Mouse (Mus musculus): Measurements from ENCODE around the gene Aig1. TPM values are rescaled to one million over a fixed set of nuclear protein-coding genes. Genes with fewer than 3 reads are reported as not detected.
A peak's percentile ranks its signal among the peaks of the same experiment; 100 is the strongest.

Gene Aig1
- polyA plus RNA-seq, 2 experiments: 6.6 to 14.3 TPM

GRCm38 (mm10) chr10:13689841-13690590 is 178.8 kb downstream of the Aig1 start:
- no peak for DNase-seq (ENCODE audit: low read depth in 3 of 3, low spot score in 3 of 3)
- no peak overlapping the region for H3K27ac ChIP-seq
- no peak for TF ChIP-seq EP300 (IDR thresholded peaks at IDR 0.05; ENCODE audit: low read depth)
- no peak for TF ChIP-seq CTCF (IDR thresholded peaks at IDR 0.05; ENCODE audit: low read depth)
- H3K4me2 ChIP-seq (ENCODE audit: low read depth): no peak overlapping the region
- no peak overlapping the region for H3K9ac ChIP-seq (replicated peaks)
- peaks cover 0 to 11% of the 10 kb centered on the region in 2 experiments; a peak in 2 of 4 replicates for H3K4me1 ChIP-seq (replicated peaks; ENCODE audit: control insufficient read depth in 2 of 2, insufficient read depth in 2 of 2, low read length in 1 of 2)
- ATAC-seq (ENCODE audit: insufficient read depth): no peak
- H3K27me3 ChIP-seq (ENCODE audit: control insufficient read depth, insufficient read depth, low read length): no peaks in the 10 kb centered on the region
- no peaks in the 10 kb centered on the region for H3K36me3 ChIP-seq (replicated peaks; ENCODE audit: control insufficient read depth, insufficient read depth, low read depth)
- H3K9me3 ChIP-seq (ENCODE audit: control insufficient read depth, low read length): no peaks in the 10 kb centered on the region
- WGBS (ENCODE audit: insufficient replicate concordance): 59% methylated on average over 10 of the region's 10 CpGs
- no peak overlapping the region for H3K4me3 ChIP-seq (ENCODE audit: insufficient read depth in 1 of 2, low read depth in 2 of 2, low read length in 2 of 2)

GRCm38 (mm10) chr10:13688386-13689120 is 180.2 kb downstream of the Aig1 start:
- DNase-seq (ENCODE audit: low read depth in 3 of 3, low spot score in 3 of 3): no peak
- Histone ChIP-seq H3K9me3 (ENCODE audit: control insufficient read depth, low read length) (no peaks in the 10 kb centered on the region), H3K27me3 (ENCODE audit: control insufficient read depth, insufficient read depth, low read length) (no peaks in the 10 kb centered on the region), H3K4me1 (replicated peaks; ENCODE audit: control insufficient read depth in 2 of 2, insufficient read depth in 2 of 2, low read length in 1 of 2) (peaks cover 0 to 11% of the 10 kb centered on the region in 2 experiments; a peak in 2 of 4 replicates), H3K4me3 (ENCODE audit: insufficient read depth in 1 of 2, low read depth in 2 of 2, low read length in 2 of 2) (no peak overlapping the region), H3K36me3 (replicated peaks; ENCODE audit: control insufficient read depth, insufficient read depth, low read depth) (no peaks in the 10 kb centered on the region), H3K9ac (replicated peaks) (no peak overlapping the region), H3K27ac (no peak overlapping the region), H3K4me2 (ENCODE audit: low read depth) (no peak overlapping the region)
- 64% methylated on average over 15 of the region's 15 CpGs for WGBS (ENCODE audit: insufficient replicate concordance)
- TF ChIP-seq CTCF (IDR thresholded peaks at IDR 0.05; ENCODE audit: low read depth) (no peak), EP300 (IDR thresholded peaks at IDR 0.05; ENCODE audit: low read depth) (no peak)
- no peak for ATAC-seq (ENCODE audit: insufficient read depth)

- Histone ChIP-seq H3K4me3 (ENCODE audit: insufficient read depth in 1 of 2, low read depth in 2 of 2, low read length in 2 of 2) (no peak overlapping the region), H3K27ac (no peak overlapping the region), H3K9me3 (ENCODE audit: control insufficient read depth, low read length) (no peaks in the 10 kb centered on the region), H3K9ac (replicated peaks) (no peak overlapping the region), H3K36me3 (replicated peaks; ENCODE audit: control insufficient read depth, insufficient read depth, low read depth) (no peaks in the 10 kb centered on the region), H3K4me2 (ENCODE audit: low read depth) (no peak overlapping the region), H3K4me1 (replicated peaks; ENCODE audit: control insufficient read depth in 2 of 2, insufficient read depth in 2 of 2, low read length in 1 of 2) (peaks cover 0 to 11% of the 10 kb centered on the region in 2 experiments; a peak in 2 of 4 replicates), H3K27me3 (ENCODE audit: control insufficient read depth, insufficient read depth, low read length) (no peaks in the 10 kb centered on the region)
- ATAC-seq (ENCODE audit: insufficient read depth): no peak
- DNase-seq (ENCODE audit: low read depth in 3 of 3, low spot score in 3 of 3): no peak
- no peak for TF ChIP-seq EP300 (IDR thresholded peaks at IDR 0.05; ENCODE audit: low read depth)
- TF ChIP-seq CTCF (IDR thresholded peaks at IDR 0.05; ENCODE audit: low read depth): no peak
- WGBS (ENCODE audit: insufficient replicate concordance): 68% methylated on average over 8 of the region's 8 CpGs
Observed at GRCm38 (mm10) chr10:13687182-13687810, 181.5 kb downstream of the Aig1 start.

- H3K27ac ChIP-seq: no peak overlapping the region
- no peak overlapping the region for H3K4me3 ChIP-seq (ENCODE audit: insufficient read depth in 1 of 2, low read depth in 2 of 2, low read length in 2 of 2)
- DNase-seq (ENCODE audit: low read depth in 3 of 3, low spot score in 3 of 3) (peak in 1 of 3 experiments; percentile 16), ATAC-seq (ENCODE audit: insufficient read depth) (peak; percentile 41; the same call in 1 of the 2 replicates)
- WGBS (ENCODE audit: insufficient replicate concordance): 7% methylated on average over 5 of the region's 5 CpGs
- no peaks in the 10 kb centered on the region for H3K27me3 ChIP-seq (ENCODE audit: control insufficient read depth, insufficient read depth, low read length)
- H3K36me3 ChIP-seq (replicated peaks; ENCODE audit: control insufficient read depth, insufficient read depth, low read depth): no peaks in the 10 kb centered on the region
- peaks cover 0 to 11% of the 10 kb centered on the region in 2 experiments; a peak in 2 of 4 replicates for H3K4me1 ChIP-seq (replicated peaks; ENCODE audit: control insufficient read depth in 2 of 2, insufficient read depth in 2 of 2, low read length in 1 of 2)
- H3K9me3 ChIP-seq (ENCODE audit: control insufficient read depth, low read length): no peaks in the 10 kb centered on the region
- H3K9ac ChIP-seq (replicated peaks): no peak overlapping the region
- TF ChIP-seq CTCF (IDR thresholded peaks at IDR 0.05; ENCODE audit: low read depth) (no peak), EP300 (IDR thresholded peaks at IDR 0.05; ENCODE audit: low read depth) (peak; percentile 34)
- H3K4me2 ChIP-seq (ENCODE audit: low read depth): no peak overlapping the region
Observed at GRCm38 (mm10) chr10:13686127-13686526, 182.7 kb downstream of the Aig1 start.

All from liver, embryonic 14.5 days (tissue).